Mouse (Mus musculus) E14TG2a.4 (cell line): ENCODE data around the gene Slc9a9.
A peak's percentile ranks its signal among the peaks of the same experiment; 100 is the strongest.

Experiments
- H3K27me3 ChIP-seq: 2 replicates; pipeline ENCODE4 v1.6.1; 2014; ENCODE audit warnings: low read length, control low read depth; ENCODE audit not compliant: insufficient read depth
- H3K36me3 ChIP-seq: 2 replicates; pipeline ENCODE4 v1.6.1; 2014; ENCODE audit warnings: low read length, control low read depth; ENCODE audit not compliant: insufficient read depth
- H3K4me1 ChIP-seq: replicated peaks from 2 replicates; pipeline ENCODE4 v1.6.1; 2014; ENCODE audit warnings: low read depth, low read length, control low read depth
- H3K4me3 ChIP-seq: replicated peaks from 2 replicates; pipeline ENCODE4 v1.5.1; 2014; ENCODE audit warnings: mild to moderate bottlenecking, low read length
- H3K9me3 ChIP-seq: 2 replicates; pipeline ENCODE4 v1.6.1; 2014; ENCODE audit warnings: low read length, control low read depth
- CTCF ChIP-seq: conservative IDR thresholded peaks from 2 replicates; pipeline ENCODE4 v1.5.1; 2014; ENCODE audit warnings: low read length
- NANOG ChIP-seq: IDR thresholded peaks from 2 replicates; pipeline ENCODE4 v1.6.1; 2014; ENCODE audit warnings: borderline replicate concordance, low read length, mixed read lengths
- POU5F1 ChIP-seq: IDR thresholded peaks from 2 replicates; pipeline ENCODE4 v1.6.1; 2014; ENCODE audit warnings: low read length, borderline replicate concordance

Gene Slc9a9

DNA sequence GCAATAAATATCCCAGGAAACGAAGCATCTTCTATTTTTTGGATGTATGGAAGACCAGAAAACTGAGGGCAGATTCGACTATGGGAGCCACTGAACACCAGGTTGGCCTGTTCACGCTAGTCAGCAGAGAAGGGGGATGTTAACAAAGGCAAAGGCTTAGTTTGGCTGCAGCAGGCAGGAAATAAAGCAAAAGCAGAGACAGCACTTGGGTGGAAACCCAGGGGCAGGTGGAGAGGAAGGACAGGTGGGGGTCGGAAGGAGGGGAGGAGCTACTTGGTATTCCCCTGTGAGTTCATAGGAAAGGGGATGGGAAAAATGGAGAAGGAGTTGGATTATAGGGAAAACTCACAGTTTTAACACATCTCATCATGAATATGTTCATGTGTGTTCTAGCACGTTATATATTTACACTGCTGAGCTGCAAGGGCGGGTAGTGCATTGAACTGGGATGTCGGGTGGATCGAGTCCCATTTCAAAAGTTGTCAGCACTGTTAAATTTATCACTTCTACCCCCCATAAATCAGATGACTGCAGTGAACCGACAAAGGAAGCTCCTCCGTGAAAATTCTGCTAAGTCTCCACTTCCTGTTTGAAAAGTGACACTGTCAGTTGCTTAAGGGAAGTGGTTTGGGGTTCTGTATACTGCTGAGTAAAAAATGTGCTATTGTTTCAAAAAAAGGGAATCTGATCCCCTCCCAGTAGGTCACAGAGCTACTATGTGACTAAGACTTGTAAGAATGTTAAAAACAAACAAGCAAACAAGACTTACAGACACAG is 21.8 kb downstream of the Slc9a9 start:
- no peaks in the 10 kb centered on the region for H3K9me3 ChIP-seq
- H3K27me3 ChIP-seq: no peaks in the 10 kb centered on the region; the same call in 1 of the 2 replicates
- no peak overlapping the region for H3K4me3 ChIP-seq
- no peak for TF ChIP-seq POU5F1
- TF ChIP-seq CTCF: no peak
- TF ChIP-seq NANOG: no peak
- no peaks in the 10 kb centered on the region for H3K36me3 ChIP-seq
- no peaks in the 10 kb centered on the region for H3K4me1 ChIP-seq

- no peaks in the 10 kb centered on the region for H3K4me1 ChIP-seq
- H3K36me3 ChIP-seq: no peaks in the 10 kb centered on the region
- H3K4me3 ChIP-seq: no peak overlapping the region
- H3K27me3 ChIP-seq: no peaks in the 10 kb centered on the region; the same call in 1 of the 2 replicates
- H3K9me3 ChIP-seq: no peaks in the 10 kb centered on the region
- TF ChIP-seq NANOG (no peak), CTCF (no peak), POU5F1 (no peak)
Observed at GRCm38 (mm10) chr9:94692122-94692521, 22.4 kb downstream of the Slc9a9 start.

DNA sequence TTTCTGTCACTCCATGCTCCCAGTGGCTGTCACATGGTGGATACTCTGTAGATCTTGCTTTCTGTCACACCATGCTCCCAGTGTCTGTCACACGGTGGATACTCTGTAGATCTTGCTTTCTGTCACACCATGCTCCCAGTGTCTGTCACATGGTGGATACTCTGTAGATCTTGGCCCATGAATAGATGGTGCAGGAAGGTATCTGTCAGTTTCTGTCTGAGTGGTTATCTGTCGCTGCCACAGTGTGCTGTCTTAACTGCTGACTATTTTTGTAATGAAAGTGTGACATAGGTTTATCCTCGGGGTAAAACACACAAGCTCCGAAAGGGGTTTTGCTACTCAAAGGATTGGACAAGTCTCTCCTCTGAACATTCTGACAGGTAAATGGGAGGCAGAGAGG is 24.5 kb downstream of the Slc9a9 start:
- Histone ChIP-seq H3K36me3 (no peaks in the 10 kb centered on the region), H3K4me3 (no peak overlapping the region), H3K27me3 (no peaks in the 10 kb centered on the region; the same call in 1 of the 2 replicates), H3K9me3 (no peaks in the 10 kb centered on the region), H3K4me1 (no peaks in the 10 kb centered on the region)
- TF ChIP-seq POU5F1 (no peak), CTCF (no peak), NANOG (no peak)

- Histone ChIP-seq H3K36me3 (no peaks in the 10 kb centered on the region), H3K27me3 (no peaks in the 10 kb centered on the region; the same call in 1 of the 2 replicates), H3K4me1 (no peaks in the 10 kb centered on the region), H3K9me3 (no peaks in the 10 kb centered on the region), H3K4me3 (no peak overlapping the region)
- no peak for TF ChIP-seq POU5F1
Observed at GRCm38 (mm10) chr9:94694983-94695382, 25.3 kb downstream of the Slc9a9 start.

- Histone ChIP-seq H3K4me1 (no peaks in the 10 kb centered on the region), H3K9me3 (no peaks in the 10 kb centered on the region), H3K27me3 (no peaks in the 10 kb centered on the region; the same call in 1 of the 2 replicates), H3K36me3 (no peaks in the 10 kb centered on the region), H3K4me3 (no peak overlapping the region)
- TF ChIP-seq POU5F1: no peak
- TF ChIP-seq CTCF: no peak
Observed at GRCm38 (mm10) chr9:94696539-94697079, 26.9 kb downstream of the Slc9a9 start.

- Histone ChIP-seq H3K9me3 (no peaks in the 10 kb centered on the region), H3K4me1 (no peaks in the 10 kb centered on the region), H3K4me3 (no peak overlapping the region), H3K27me3 (no peaks in the 10 kb centered on the region), H3K36me3 (no peaks in the 10 kb centered on the region)
- TF ChIP-seq POU5F1 (no peak), CTCF (no peak)
Observed at GRCm38 (mm10) chr9:94698175-94698574, 28.5 kb downstream of the Slc9a9 start.

- H3K27me3 ChIP-seq: no peaks in the 10 kb centered on the region
- no peaks in the 10 kb centered on the region for H3K9me3 ChIP-seq
- TF ChIP-seq CTCF (0 out of 2 replicates have a peak, but pooled peaks have one; percentile 13), NANOG (no peak)
- no peak overlapping the region for H3K4me3 ChIP-seq
- no peaks in the 10 kb centered on the region for H3K36me3 ChIP-seq
- no peaks in the 10 kb centered on the region for H3K4me1 ChIP-seq
Observed at GRCm38 (mm10) chr9:94700549-94700948, 30.8 kb downstream of the Slc9a9 start.

DNA sequence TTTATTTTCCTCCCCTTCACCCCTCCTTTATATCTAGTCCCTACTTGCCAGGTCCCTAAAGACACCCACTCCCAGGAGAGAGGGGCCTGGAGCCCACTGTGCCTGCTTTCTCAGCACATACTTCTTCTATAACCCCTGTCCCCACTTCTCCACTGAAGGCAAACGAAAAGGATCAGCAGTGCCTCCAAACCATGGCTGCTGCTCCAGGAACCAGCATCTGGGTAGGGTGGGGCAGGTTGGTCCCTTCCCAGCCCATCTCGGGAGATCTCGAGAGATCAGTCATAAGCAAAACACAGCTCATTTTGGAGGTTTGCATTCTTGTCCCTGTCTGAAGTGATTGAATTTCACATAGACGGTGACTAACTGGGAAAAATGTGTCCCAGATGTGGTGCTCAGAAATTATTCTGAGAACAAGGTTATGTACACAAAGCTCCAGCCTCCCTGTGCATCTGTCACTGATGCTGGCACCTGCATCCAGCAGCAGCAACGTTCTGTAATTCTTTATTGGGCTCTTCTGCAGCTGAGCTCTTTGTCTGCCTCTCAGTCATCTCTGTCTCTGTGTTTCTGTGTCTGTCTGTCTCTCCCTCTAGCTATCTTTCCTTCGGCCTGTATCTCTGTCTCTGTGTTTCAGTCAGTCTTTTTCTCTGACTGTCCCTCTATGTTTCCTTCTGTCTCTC is 31.6 kb downstream of the Slc9a9 start:
- Histone ChIP-seq H3K4me1 (no peaks in the 10 kb centered on the region), H3K36me3 (no peaks in the 10 kb centered on the region), H3K9me3 (no peaks in the 10 kb centered on the region), H3K27me3 (no peaks in the 10 kb centered on the region), H3K4me3 (no peak overlapping the region)
- no peak for TF ChIP-seq POU5F1
- TF ChIP-seq CTCF: no peak
- TF ChIP-seq NANOG: no peak
